Mouse (Mus musculus) CD4-positive, CD25-positive, alpha-beta regulatory T cell, adult 9 weeks (primary cell): ENCODE data around the gene Chil3. TPM values are rescaled to one million over a fixed set of nuclear protein-coding genes. Genes with fewer than 3 reads are reported as not detected.

Experiments
- polyA plus RNA-seq: library from polyadenylated mRNA; unstranded; fragments of 100-300 nt; shearing (Covaris generic); gene quantifications from one replicate; pipeline ENCODE4 v1.2.1, GENCODE M21; 2017

Gene Chil3
- not detected for polyA plus RNA-seq

DNA sequence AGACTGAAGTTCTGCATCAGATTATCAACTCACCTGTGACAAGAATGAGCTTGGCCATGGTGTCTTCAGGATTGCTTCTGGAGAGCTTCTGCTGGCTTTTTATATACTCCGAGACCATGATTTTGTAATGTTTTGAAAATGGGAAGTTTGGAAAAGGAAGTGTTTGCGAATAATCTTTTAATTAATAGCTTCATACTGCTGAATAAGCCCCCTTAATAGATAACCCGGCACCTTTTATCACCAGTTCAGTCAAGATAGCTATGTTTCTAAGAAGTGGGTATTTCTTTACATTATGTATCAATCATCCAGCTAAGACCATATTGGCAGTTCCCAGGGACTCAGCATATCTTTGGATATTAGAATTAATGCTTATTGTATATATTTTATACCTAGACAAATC lies at the start of gene Chil3:
Gene Chil3 (minus strand): TSS at position 101 of the 400 bp plus-strand sequence.

DNA sequence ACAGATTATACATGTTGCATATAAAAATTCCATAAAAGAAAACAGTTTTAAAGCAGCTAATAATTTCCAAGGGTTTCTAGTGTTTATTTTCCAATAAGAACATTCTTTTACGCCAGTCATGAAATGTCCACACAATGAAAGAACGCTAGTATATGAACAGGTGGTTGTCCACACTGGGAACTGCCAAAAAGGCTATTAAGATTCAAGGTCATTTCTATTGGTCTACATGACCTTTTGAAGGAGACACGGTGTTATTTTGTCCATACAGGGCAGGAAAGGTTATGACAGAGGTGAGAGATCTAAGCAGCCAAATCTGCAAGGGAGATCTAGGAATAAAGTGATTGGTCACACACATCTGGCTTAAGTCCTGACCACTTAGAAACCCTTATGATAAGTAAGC lies 54.4 kb downstream of the Chil3 start, which contains the start of gene Chia1:
Gene Chia1 (plus strand): TSS at position 301 of the 400 bp plus-strand sequence.

Other genes starting within 250 kb of the Chil3 start
- 0.43 TPM for gene I830077J02Rik, start 234.9 kb downstream of the Chil3 start, polyA plus RNA-seq
- 104 TPM for gene Wdr77, start 208.2 kb downstream of the Chil3 start, polyA plus RNA-seq
- 413 TPM for gene Atp5f1, start 207.5 kb downstream of the Chil3 start, polyA plus RNA-seq
- gene Ovgp1, start 193.9 kb downstream of the Chil3 start, polyA plus RNA-seq = 8.0 TPM
- gene Pifo, start 152.9 kb downstream of the Chil3 start, polyA plus RNA-seq = 2.2 TPM
- 11.1 TPM for gene Chil5, start 134.8 kb downstream of the Chil3 start, polyA plus RNA-seq
- gene Chia1, start 54.3 kb downstream of the Chil3 start, polyA plus RNA-seq = not detected
- 0.19 TPM for gene Chil4, start 51.9 kb upstream of the Chil3 start, polyA plus RNA-seq
- 0.60 TPM for gene Chil6, start 238.6 kb upstream of the Chil3 start, polyA plus RNA-seq